9 mouse cellular contexts compared by ENCODE assay signal in genomic region chr14:13901611-13902067, GRCm38 (mm10). TPM values are rescaled to one million over a fixed set of nuclear protein-coding genes. Genes with fewer than 3 reads are reported as not detected.
DNase-seq lines count a peak whose midpoint lies in the region; ATAC-seq lines count a peak whose summit lies in the region.
"Had no signal": no experiment of that assay in that cellular context is flagged by ENCODE, and none has a peak within 500 bp of the region (broad histone marks: within the 10 kb centered on the region; RNA-seq: fewer than 3 reads in every experiment).

No protein-coding gene starts in this region.

- H3K27me3 ChIP-seq in embryonic facial prominence, embryonic 11.5 days (ENCODE audit: control insufficient read depth, insufficient read depth, low read length): no peaks in the 10 kb centered on the region
- peaks cover 7% of the 10 kb centered on the region; the same call in 1 of the 2 replicates for H3K27me3 ChIP-seq in heart, embryonic 16.5 days (ENCODE audit: control insufficient read depth, insufficient read depth, low read length)
- peaks cover 4% of the 10 kb centered on the region; the same call in 1 of the 2 replicates for H3K27me3 ChIP-seq in liver, embryonic 13.5 days

- peak; percentile 55 for DNase-seq in adrenal gland, postnatal 10 days
- peak; percentile 87 for DNase-seq in embryonic facial prominence, embryonic 11.5 days (ENCODE audit: low spot score)
- DNase-seq in kidney, postnatal 36 days: peak; percentile 51 to 65
- no peak for DNase-seq in liver, embryonic 13.5 days
- peak; percentile 77 for DNase-seq in neural tube, embryonic 10.5 days (ENCODE audit: extremely low spot score, low spot score)
- DNase-seq in thymus, postnatal 0 days (ENCODE audit: low spot score): peak; percentile 48

- no peaks in the 10 kb centered on the region for H3K4me1 ChIP-seq in embryonic facial prominence, embryonic 11.5 days (ENCODE audit: control insufficient read depth, insufficient read depth, low read length)
- no peaks in the 10 kb centered on the region for H3K4me1 ChIP-seq in heart, embryonic 16.5 days (ENCODE audit: control insufficient read depth, insufficient read depth, low read length)
- no peaks in the 10 kb centered on the region for H3K4me1 ChIP-seq in liver, embryonic 13.5 days (replicated peaks)

- H3K9me3 ChIP-seq in embryonic facial prominence, embryonic 11.5 days (replicated peaks; ENCODE audit: control insufficient read depth, low read length): no peaks in the 10 kb centered on the region
- H3K9me3 ChIP-seq in heart, embryonic 16.5 days (replicated peaks; ENCODE audit: control insufficient read depth, low read length): no peaks in the 10 kb centered on the region
- H3K9me3 ChIP-seq in liver, embryonic 13.5 days (replicated peaks): no peaks in the 10 kb centered on the region

- ATAC-seq in CD4-positive, CD25-positive, alpha-beta regulatory T cell, adult 4 months: peak; percentile 94
- ATAC-seq in embryonic facial prominence, embryonic 11.5 days (replicated peaks; ENCODE audit: insufficient number of reproducible peaks, low FRiP score, low TSS enrichment, low read depth): peak; percentile 67; the same call in 1 of the 2 replicates
- peak; percentile 41; the same call in 1 of the 2 replicates for ATAC-seq in heart, embryonic 16.5 days (replicated peaks; ENCODE audit: extremely low read depth, insufficient read depth, low FRiP score)
- ATAC-seq in liver, embryonic 13.5 days (ENCODE audit: low read depth): no peak

- no peak overlapping the region for H3K27ac ChIP-seq in embryonic facial prominence, embryonic 11.5 days (replicated peaks; ENCODE audit: low read depth, low read length)
- H3K27ac ChIP-seq in heart, embryonic 16.5 days (ENCODE audit: low read length): no peak overlapping the region
- no peak overlapping the region for H3K27ac ChIP-seq in liver, embryonic 13.5 days
- H3K27ac ChIP-seq: macrophage had no signal

- H3K36me3 ChIP-seq in embryonic facial prominence, embryonic 11.5 days (replicated peaks; ENCODE audit: control insufficient read depth, insufficient read depth, low read depth, low read length): no peaks in the 10 kb centered on the region
- H3K36me3 ChIP-seq in heart, embryonic 16.5 days (ENCODE audit: control insufficient read depth, insufficient read depth): no peaks in the 10 kb centered on the region
- H3K36me3 ChIP-seq in liver, embryonic 13.5 days: no peaks in the 10 kb centered on the region

- peak overlapping the region; percentile 83 for H3K4me2 ChIP-seq in embryonic facial prominence, embryonic 11.5 days (ENCODE audit: low read depth, low read length)
- peak overlapping the region; percentile 90 for H3K4me2 ChIP-seq in heart, embryonic 16.5 days (ENCODE audit: low read depth, low read length)
- peak overlapping the region; percentile 67 for H3K4me2 ChIP-seq in liver, embryonic 13.5 days

- WGBS in embryonic facial prominence, embryonic 11.5 days: under 1% methylated on average over 22 of the region's 22 CpGs
- under 1% methylated on average over 22 of the region's 22 CpGs for WGBS in heart, embryonic 16.5 days
- 1% methylated on average over 22 of the region's 22 CpGs for WGBS in liver, embryonic 13.5 days (ENCODE audit: insufficient replicate concordance)

- H3K9ac ChIP-seq in embryonic facial prominence, embryonic 11.5 days (replicated peaks; ENCODE audit: low read length): peak overlapping the region; percentile 73
- H3K9ac ChIP-seq in heart, embryonic 16.5 days (ENCODE audit: low read length): peak overlapping the region; percentile 73
- H3K9ac ChIP-seq in liver, embryonic 13.5 days: peak overlapping the region; percentile 36; the same call in 1 of the 2 replicates

- H3K4me3 ChIP-seq in embryonic facial prominence, embryonic 11.5 days (ENCODE audit: low read depth, low read length): peak overlapping the region; percentile 46
- H3K4me3 ChIP-seq in heart, embryonic 16.5 days (ENCODE audit: low read length): peak overlapping the region; percentile 61
- H3K4me3 ChIP-seq in liver, embryonic 13.5 days (replicated peaks): peak overlapping the region; percentile 47

RNA-seq across cellular contexts. Expression of gene Gm281, which starts 12.6 kb away (rescaled TPM):
- polyA plus RNA-seq in CD4-positive, CD25-positive, alpha-beta regulatory T cell, adult 4 months (2017; shearing (Covaris generic)): not detected
- not detected for total RNA-seq in adrenal gland, postnatal 10 days (2021)
- polyA plus RNA-seq in embryonic facial prominence, embryonic 11.5 days (2014; fragmentation: Nextera tagmentation; extraction: Ambion mirVana): 0.11 TPM in 1 of 2 replicates, not detected in the other
- 0.06 TPM in 1 of 2 replicates, not detected in the other for polyA plus RNA-seq in heart, embryonic 16.5 days (2015; fragmentation: Nextera tagmentation; extraction: Ambion mirVana)
- polyA plus RNA-seq in liver, embryonic 13.5 days (2015; fragmentation: Nextera tagmentation; extraction: Ambion mirVana): not detected in 2 replicates
- 0.05 TPM in 1 of 2 replicates, not detected in the other for polyA plus RNA-seq in thymus, postnatal 0 days (2015; fragmentation: Nextera tagmentation; extraction: Ambion mirVana)
- polyA plus RNA-seq: macrophage had no signal

RNA-seq across cellular contexts. Expression of gene Atxn7, which starts 59.6 kb away (rescaled TPM):
- polyA plus RNA-seq in CD4-positive, CD25-positive, alpha-beta regulatory T cell, adult 4 months (2017; shearing (Covaris generic)): 10 to 100 TPM; 12.0 to 13.9 TPM
- 10 to 100 TPM; 22.6 to 26.2 TPM for total RNA-seq in adrenal gland, postnatal 10 days (2021)
- 3.4 and 3.7 TPM in 2 replicates for polyA plus RNA-seq in embryonic facial prominence, embryonic 11.5 days (2014; fragmentation: Nextera tagmentation; extraction: Ambion mirVana)
- polyA plus RNA-seq in heart, embryonic 16.5 days (2015; fragmentation: Nextera tagmentation; extraction: Ambion mirVana): 2.7 and 2.9 TPM in 2 replicates
- polyA plus RNA-seq in liver, embryonic 13.5 days (2015; fragmentation: Nextera tagmentation; extraction: Ambion mirVana): 1.2 and 1.6 TPM in 2 replicates
- 2.6 and 4.3 TPM in 2 replicates for polyA plus RNA-seq in thymus, postnatal 0 days (2015; fragmentation: Nextera tagmentation; extraction: Ambion mirVana)
